Mouse (Mus musculus): ENCODE measurements around the gene Anxa9. TPM values are rescaled to one million over a fixed set of nuclear protein-coding genes. Genes with fewer than 3 reads are reported as not detected.
"Not testable (repeated sequence)": the region's sequence is repeated elsewhere in the genome, so short reads cannot be mapped to it uniquely, and the experiment has no call there.

The Anxa9 gene
- polyA plus RNA-seq (2014; fragmentation: Nextera tagmentation; extraction: Ambion mirVana) = 0.84 and 1.5 TPM in 2 replicates

GRCm38 (mm10) chr3:95307100-95307499, at the start of gene Anxa9:
TSS of gene Anxa9 (minus strand) at chr3:95307176.
- 42% methylated on average over 7 of the region's 7 CpGs for WGBS (ENCODE audit: insufficient replicate concordance)
- H3K4me3 ChIP-seq (ENCODE audit: low read depth, low read length) = no peak within 1 kb of the TSS
- no peak; the same call in 1 of the 2 replicates for ATAC-seq (replicated peaks; ENCODE audit: insufficient number of reproducible peaks, low FRiP score, low TSS enrichment)

GRCm38 (mm10) chr3:95355911-95356544, 49.1 kb upstream of the Anxa9 start:
- not testable (repeated sequence) for ATAC-seq (replicated peaks; ENCODE audit: insufficient number of reproducible peaks, low FRiP score, low TSS enrichment); H3K9ac ChIP-seq (ENCODE audit: low read depth, low read length); H3K4me1 ChIP-seq (ENCODE audit: control insufficient read depth, insufficient read depth, low read length); H3K27ac ChIP-seq (ENCODE audit: low read depth, low read length); H3K9me3 ChIP-seq (replicated peaks; ENCODE audit: control insufficient read depth, low read length); H3K36me3 ChIP-seq (ENCODE audit: control insufficient read depth, insufficient read depth, low read length); H3K27me3 ChIP-seq (ENCODE audit: control insufficient read depth, insufficient read depth, low read length)
- 23% methylated on average over 8 of the region's 19 CpGs for WGBS (ENCODE audit: insufficient replicate concordance)
- Histone ChIP-seq H3K4me2 (peak overlapping the region; percentile 55), H3K4me3 (ENCODE audit: low read depth, low read length) (peak overlapping the region; percentile 54)

More at GRCm38 (mm10) chr3:95307100-95307499, at the start of gene Anxa9:
- peaks cover 11% of the 10 kb centered on the region; the same call in 1 of the 2 replicates for H3K4me1 ChIP-seq (ENCODE audit: control insufficient read depth, insufficient read depth, low read length)
- 0 out of 2 replicates have a peak within 1 kb of the TSS, but pooled peaks have one; percentile 12 for H3K27ac ChIP-seq (ENCODE audit: low read depth, low read length)
- no peaks in the 10 kb centered on the region for H3K9me3 ChIP-seq (replicated peaks; ENCODE audit: control insufficient read depth, low read length)
- H3K9ac ChIP-seq (ENCODE audit: low read depth, low read length) = no peak within 1 kb of the TSS
- H3K36me3 ChIP-seq (ENCODE audit: control insufficient read depth, insufficient read depth, low read length) = no peaks in the 10 kb centered on the region
- H3K4me2 ChIP-seq = no peak within 1 kb of the TSS; the same call in 1 of the 2 replicates
- no peaks in the 10 kb centered on the region for H3K27me3 ChIP-seq (ENCODE audit: control insufficient read depth, insufficient read depth, low read length)

GRCm38 (mm10) chr3:95349491-95349890, 42.5 kb upstream of the Anxa9 start:
- Histone ChIP-seq H3K9me3 (replicated peaks; ENCODE audit: control insufficient read depth, low read length) (no peaks in the 10 kb centered on the region), H3K9ac (ENCODE audit: low read depth, low read length) (no peak overlapping the region), H3K27ac (ENCODE audit: low read depth, low read length) (no peak overlapping the region), H3K4me2 (no peak overlapping the region), H3K36me3 (ENCODE audit: control insufficient read depth, insufficient read depth, low read length) (peaks cover 29% of the 10 kb centered on the region), H3K27me3 (ENCODE audit: control insufficient read depth, insufficient read depth, low read length) (no peaks in the 10 kb centered on the region), H3K4me3 (ENCODE audit: low read depth, low read length) (no peak overlapping the region), H3K4me1 (ENCODE audit: control insufficient read depth, insufficient read depth, low read length) (no peaks in the 10 kb centered on the region)
- no peak for ATAC-seq (replicated peaks; ENCODE audit: insufficient number of reproducible peaks, low FRiP score, low TSS enrichment)

GRCm38 (mm10) chr3:95348343-95348742, 41.4 kb upstream of the Anxa9 start:
- H3K9ac ChIP-seq (ENCODE audit: low read depth, low read length); H3K4me1 ChIP-seq (ENCODE audit: control insufficient read depth, insufficient read depth, low read length); ATAC-seq (replicated peaks; ENCODE audit: insufficient number of reproducible peaks, low FRiP score, low TSS enrichment); H3K4me2 ChIP-seq; H3K4me3 ChIP-seq (ENCODE audit: low read depth, low read length); H3K27ac ChIP-seq (ENCODE audit: low read depth, low read length); H3K9me3 ChIP-seq (replicated peaks; ENCODE audit: control insufficient read depth, low read length); H3K27me3 ChIP-seq (ENCODE audit: control insufficient read depth, insufficient read depth, low read length): not testable (repeated sequence)
- 90% methylated on average over 4 of the region's 5 CpGs for WGBS (ENCODE audit: insufficient replicate concordance)
- peaks cover 30% of the 10 kb centered on the region for H3K36me3 ChIP-seq (ENCODE audit: control insufficient read depth, insufficient read depth, low read length)

- no peaks in the 10 kb centered on the region for H3K9me3 ChIP-seq (replicated peaks; ENCODE audit: control insufficient read depth, low read length)
- no peaks in the 10 kb centered on the region for H3K4me1 ChIP-seq (ENCODE audit: control insufficient read depth, insufficient read depth, low read length)
- H3K9ac ChIP-seq (ENCODE audit: low read depth, low read length) = no peak overlapping the region
- H3K4me3 ChIP-seq (ENCODE audit: low read depth, low read length) = no peak overlapping the region
- 91% methylated on average over 7 of the region's 7 CpGs for WGBS (ENCODE audit: insufficient replicate concordance)
- peaks cover 35% of the 10 kb centered on the region for H3K36me3 ChIP-seq (ENCODE audit: control insufficient read depth, insufficient read depth, low read length)
- no peak overlapping the region for H3K4me2 ChIP-seq
- no peaks in the 10 kb centered on the region for H3K27me3 ChIP-seq (ENCODE audit: control insufficient read depth, insufficient read depth, low read length)
- no peak for ATAC-seq (replicated peaks; ENCODE audit: insufficient number of reproducible peaks, low FRiP score, low TSS enrichment)
- no peak overlapping the region for H3K27ac ChIP-seq (ENCODE audit: low read depth, low read length)
These were observed 39.5 kb upstream of the Anxa9 start for GRCm38 (mm10) chr3:95346454-95346853.

- H3K27me3 ChIP-seq (ENCODE audit: control insufficient read depth, insufficient read depth, low read length); H3K9me3 ChIP-seq (replicated peaks; ENCODE audit: control insufficient read depth, low read length); H3K4me3 ChIP-seq (ENCODE audit: low read depth, low read length); H3K9ac ChIP-seq (ENCODE audit: low read depth, low read length); H3K4me1 ChIP-seq (ENCODE audit: control insufficient read depth, insufficient read depth, low read length); H3K4me2 ChIP-seq; ATAC-seq (replicated peaks; ENCODE audit: insufficient number of reproducible peaks, low FRiP score, low TSS enrichment); H3K27ac ChIP-seq (ENCODE audit: low read depth, low read length): not testable (repeated sequence)
- H3K36me3 ChIP-seq (ENCODE audit: control insufficient read depth, insufficient read depth, low read length) = peaks cover 41% of the 10 kb centered on the region
- 94% methylated on average over 9 of the region's 9 CpGs for WGBS (ENCODE audit: insufficient replicate concordance)
These were observed 36.5 kb upstream of the Anxa9 start for GRCm38 (mm10) chr3:95343356-95344000.

GRCm38 (mm10) chr3:95338251-95338650, 31.3 kb upstream of the Anxa9 start:
- WGBS (ENCODE audit: insufficient replicate concordance) = 94% methylated on average over 4 of the region's 4 CpGs
- Histone ChIP-seq H3K9ac (ENCODE audit: low read depth, low read length) (no peak overlapping the region), H3K4me2 (no peak overlapping the region), H3K36me3 (ENCODE audit: control insufficient read depth, insufficient read depth, low read length) (peaks cover 65% of the 10 kb centered on the region), H3K27me3 (ENCODE audit: control insufficient read depth, insufficient read depth, low read length) (no peaks in the 10 kb centered on the region), H3K4me3 (ENCODE audit: low read depth, low read length) (no peak overlapping the region), H3K9me3 (replicated peaks; ENCODE audit: control insufficient read depth, low read length) (no peaks in the 10 kb centered on the region), H3K4me1 (ENCODE audit: control insufficient read depth, insufficient read depth, low read length) (no peaks in the 10 kb centered on the region), H3K27ac (ENCODE audit: low read depth, low read length) (no peak overlapping the region)
- ATAC-seq (replicated peaks; ENCODE audit: insufficient number of reproducible peaks, low FRiP score, low TSS enrichment) = no peak

- peaks cover 67% of the 10 kb centered on the region for H3K36me3 ChIP-seq (ENCODE audit: control insufficient read depth, insufficient read depth, low read length)
- H3K9me3 ChIP-seq (replicated peaks; ENCODE audit: control insufficient read depth, low read length) = no peaks in the 10 kb centered on the region
- no peak overlapping the region for H3K4me3 ChIP-seq (ENCODE audit: low read depth, low read length)
- H3K27ac ChIP-seq (ENCODE audit: low read depth, low read length) = no peak overlapping the region
- 91% methylated on average over 4 of the region's 4 CpGs for WGBS (ENCODE audit: insufficient replicate concordance)
- no peaks in the 10 kb centered on the region for H3K27me3 ChIP-seq (ENCODE audit: control insufficient read depth, insufficient read depth, low read length)
- no peak overlapping the region for H3K9ac ChIP-seq (ENCODE audit: low read depth, low read length)
- H3K4me2 ChIP-seq = no peak overlapping the region
- ATAC-seq (replicated peaks; ENCODE audit: insufficient number of reproducible peaks, low FRiP score, low TSS enrichment) = no peak
- no peaks in the 10 kb centered on the region for H3K4me1 ChIP-seq (ENCODE audit: control insufficient read depth, insufficient read depth, low read length)
These were observed 30.4 kb upstream of the Anxa9 start for GRCm38 (mm10) chr3:95337345-95337744.

GRCm38 (mm10) chr3:95331528-95331927, 24.6 kb upstream of the Anxa9 start:
- Histone ChIP-seq H3K9ac (ENCODE audit: low read depth, low read length) (no peak overlapping the region), H3K27ac (ENCODE audit: low read depth, low read length) (no peak overlapping the region), H3K9me3 (replicated peaks; ENCODE audit: control insufficient read depth, low read length) (no peaks in the 10 kb centered on the region), H3K4me2 (no peak overlapping the region), H3K4me3 (ENCODE audit: low read depth, low read length) (no peak overlapping the region), H3K36me3 (ENCODE audit: control insufficient read depth, insufficient read depth, low read length) (peaks cover 37% of the 10 kb centered on the region), H3K4me1 (ENCODE audit: control insufficient read depth, insufficient read depth, low read length) (no peaks in the 10 kb centered on the region), H3K27me3 (ENCODE audit: control insufficient read depth, insufficient read depth, low read length) (no peaks in the 10 kb centered on the region)
- 85% methylated on average over 1 of the region's 1 CpGs for WGBS (ENCODE audit: insufficient replicate concordance)
- no peak for ATAC-seq (replicated peaks; ENCODE audit: insufficient number of reproducible peaks, low FRiP score, low TSS enrichment)
